Mouse (Mus musculus) intestine, embryonic 14.5 days (tissue): ENCODE measurements at regions not wholly inside any gene's neighbourhood (a gene's known extent, or its start where the extent isn't known, plus 50 kb on each side); places are given as distances from the start of the nearest gene placed in this dataset.
"Not testable (repeated sequence)": the region's sequence is repeated elsewhere in the genome, so short reads cannot be mapped to it uniquely, and the experiment has no call there.

Experiments
- ATAC-seq: fragments of 200-750 bp; cut with Nextera tagmentation; replicated peaks from 2 replicates; pipeline ENCODE4 v1.8.0; 2017; ENCODE audit warnings: low read depth, moderate number of reproducible peaks, moderate TSS enrichment, moderate library complexity; ENCODE audit not compliant: low FRiP score, low TSS enrichment
- DNase-seq: peaks from one replicate; pipeline ENCODE4 v3.0.0-alpha.2; 2018; ENCODE audit warnings: low spot score
- H3K27ac ChIP-seq: fragments of 300-500 bp; sonication (generic); 2 replicates; pipeline ENCODE4 v1.5.1; 2014; ENCODE audit warnings: low read depth, mild to moderate bottlenecking, control low read depth
- H3K27me3 ChIP-seq: fragments of 300-500 bp; sonication (generic); replicated peaks from 2 replicates; pipeline ENCODE4 v1.6.1; 2014; ENCODE audit warnings: low read length, control low read depth; ENCODE audit not compliant: control insufficient read depth, insufficient read depth
- H3K36me3 ChIP-seq: fragments of 300-500 bp; sonication (generic); 2 replicates; pipeline ENCODE4 v1.6.1; 2014; ENCODE audit warnings: low read length, control low read depth; ENCODE audit not compliant: control insufficient read depth, insufficient read depth
- H3K4me1 ChIP-seq: fragments of 300-500 bp; sonication (generic); replicated peaks from 2 replicates; pipeline ENCODE4 v1.6.1; 2014; ENCODE audit warnings: low read length, control low read depth, mixed read lengths; ENCODE audit not compliant: control insufficient read depth, insufficient read depth
- H3K4me2 ChIP-seq: fragments of 300-500 bp; sonication (generic); 2 replicates; pipeline ENCODE4 v1.6.1; 2014; ENCODE audit warnings: low read length
- H3K4me3 ChIP-seq: fragments of 300-500 bp; sonication (generic); 2 replicates; pipeline ENCODE4 v1.5.1; 2014; ENCODE audit warnings: low read depth, low read length, control low read depth, mixed read lengths
- H3K9ac ChIP-seq: fragments of 300-500 bp; sonication (generic); 2 replicates; pipeline ENCODE4 v1.6.1; 2014; ENCODE audit warnings: mild to moderate bottlenecking, low read length
- H3K9me3 ChIP-seq: fragments of 300-500 bp; sonication (generic); 2 replicates; pipeline ENCODE4 v1.6.1; 2016; ENCODE audit warnings: low read length, control low read depth; ENCODE audit not compliant: control insufficient read depth
- WGBS: fragments of 180-500 bp; shearing (Covaris S2); extraction: QIAGEN DNeasy Blood & Tissue Kit; methylation state at CpG from one replicate; pipeline ENCODE4 v1.1.7; 2014; 5-methylcytosine and 5-hydroxymethylcytosine counted together

GRCm38 (mm10) chr2:123655551-123655950 is 434.2 kb upstream of the Sema6d start:
- ATAC-seq = no peak
- Histone ChIP-seq H3K27me3 (no peaks in the 10 kb centered on the region), H3K4me1 (no peaks in the 10 kb centered on the region), H3K4me2 (no peak overlapping the region), H3K27ac (no peak overlapping the region), H3K9me3 (no peaks in the 10 kb centered on the region), H3K4me3 (no peak overlapping the region), H3K36me3 (no peaks in the 10 kb centered on the region), H3K9ac (no peak overlapping the region)
- 86% methylated on average over 1 of the region's 1 CpGs for WGBS
- no peak for DNase-seq

- Histone ChIP-seq H3K27me3 (no peaks in the 10 kb centered on the region), H3K4me1 (no peaks in the 10 kb centered on the region), H3K4me2 (no peak overlapping the region), H3K27ac (no peak overlapping the region), H3K9ac (no peak overlapping the region), H3K4me3 (no peak overlapping the region), H3K9me3 (no peaks in the 10 kb centered on the region), H3K36me3 (no peaks in the 10 kb centered on the region)
- no peak for ATAC-seq
- 65% methylated on average over 4 of the region's 4 CpGs for WGBS
- no peak for DNase-seq
These were observed 401.3 kb upstream of the Sema6d start for GRCm38 (mm10) chr2:123688290-123689030.

- 57% methylated on average over 1 of the region's 1 CpGs for WGBS
- H3K4me3 ChIP-seq = no peak overlapping the region
- no peak overlapping the region for H3K9ac ChIP-seq
- DNase-seq (no peak), ATAC-seq (no peak)
- H3K4me1 ChIP-seq = no peaks in the 10 kb centered on the region
- no peaks in the 10 kb centered on the region for H3K27me3 ChIP-seq
- no peaks in the 10 kb centered on the region for H3K9me3 ChIP-seq
- no peaks in the 10 kb centered on the region for H3K36me3 ChIP-seq
- no peak overlapping the region for H3K4me2 ChIP-seq
- no peak overlapping the region for H3K27ac ChIP-seq
These were observed 400.0 kb upstream of the Sema6d start for GRCm38 (mm10) chr2:123689801-123690200.

GRCm38 (mm10) chr2:123739688-123740087 is 350.1 kb upstream of the Sema6d start:
- Histone ChIP-seq H3K27ac (no peak overlapping the region), H3K4me2 (no peak overlapping the region), H3K9ac (no peak overlapping the region), H3K4me3 (no peak overlapping the region), H3K27me3 (no peaks in the 10 kb centered on the region), H3K9me3 (no peaks in the 10 kb centered on the region), H3K36me3 (no peaks in the 10 kb centered on the region), H3K4me1 (no peaks in the 10 kb centered on the region)
- DNase-seq = no peak
- 70% methylated on average over 4 of the region's 4 CpGs for WGBS
- ATAC-seq = no peak

GRCm38 (mm10) chr2:123740541-123740940 is 349.2 kb upstream of the Sema6d start:
- 85% methylated on average over 6 of the region's 6 CpGs for WGBS
- H3K9me3 ChIP-seq = no peaks in the 10 kb centered on the region
- H3K4me3 ChIP-seq = no peak overlapping the region
- no peak overlapping the region for H3K9ac ChIP-seq
- no peak for DNase-seq
- no peak overlapping the region for H3K27ac ChIP-seq
- H3K4me1 ChIP-seq = no peaks in the 10 kb centered on the region
- no peaks in the 10 kb centered on the region for H3K27me3 ChIP-seq
- no peak overlapping the region for H3K4me2 ChIP-seq
- ATAC-seq = no peak
- H3K36me3 ChIP-seq = no peaks in the 10 kb centered on the region

- Histone ChIP-seq H3K4me2 (peak overlapping the region; percentile 32; the same call in 1 of the 2 replicates), H3K9ac (no peak overlapping the region), H3K4me3 (peak overlapping the region; percentile 16), H3K9me3 (no peaks in the 10 kb centered on the region), H3K4me1 (no peaks in the 10 kb centered on the region), H3K36me3 (no peaks in the 10 kb centered on the region), H3K27me3 (no peaks in the 10 kb centered on the region), H3K27ac (no peak overlapping the region)
- 77% methylated on average over 7 of the region's 7 CpGs for WGBS
- ATAC-seq = no peak
- no peak for DNase-seq
These were observed 335.5 kb upstream of the Sema6d start for GRCm38 (mm10) chr2:123754220-123754619.

GRCm38 (mm10) chr2:123754656-123755499 is 334.9 kb upstream of the Sema6d start:
- not testable (repeated sequence) for H3K4me1 ChIP-seq, H3K9me3 ChIP-seq, ATAC-seq, DNase-seq, H3K27ac ChIP-seq, H3K9ac ChIP-seq, H3K27me3 ChIP-seq, H3K36me3 ChIP-seq
- Histone ChIP-seq H3K4me3 (peak overlapping the region; percentile 16), H3K4me2 (peak overlapping the region; percentile 32; the same call in 1 of the 2 replicates)
- 52% methylated on average over 10 of the region's 24 CpGs for WGBS

GRCm38 (mm10) chr2:123799226-123799786 is 290.5 kb upstream of the Sema6d start:
- Histone ChIP-seq H3K27me3 (no peaks in the 10 kb centered on the region), H3K27ac (no peak overlapping the region), H3K4me3 (no peak overlapping the region), H3K9me3 (no peaks in the 10 kb centered on the region), H3K4me1 (no peaks in the 10 kb centered on the region), H3K4me2 (no peak overlapping the region), H3K9ac (no peak overlapping the region), H3K36me3 (no peaks in the 10 kb centered on the region)
- DNase-seq (no peak), ATAC-seq (no peak)
- WGBS = 89% methylated on average over 3 of the region's 3 CpGs
